Mouse (Mus musculus) heart, embryonic 15.5 days (tissue): ENCODE data around the gene Gm14692. TPM values are rescaled to one million over a fixed set of nuclear protein-coding genes. Genes with fewer than 3 reads are reported as not detected.
"Not testable (repeated sequence)": the region's sequence is repeated elsewhere in the genome, so short reads cannot be mapped to it uniquely, and the experiment has no call there.

ENCODE experiments used
- ATAC-seq: fragments of 200-750 bp; cut with Nextera tagmentation; replicated peaks from 2 replicates; pipeline ENCODE4 v1.8.0; 2017; ENCODE audit warnings: low read depth, moderate TSS enrichment; ENCODE audit not compliant: insufficient number of reproducible peaks, insufficient read depth, low FRiP score
- H3K27ac ChIP-seq: fragments of 300-500 bp; sonication (generic); 2 replicates; pipeline ENCODE4 v1.5.1; 2015; ENCODE audit warnings: mild to moderate bottlenecking, inconsistent platforms
- H3K27me3 ChIP-seq: fragments of 300-500 bp; sonication (generic); 2 replicates; pipeline ENCODE4 v1.6.1; 2015; ENCODE audit warnings: inconsistent platforms
- H3K36me3 ChIP-seq: fragments of 300-500 bp; sonication (generic); 2 replicates; pipeline ENCODE4 v1.6.1; 2015; ENCODE audit warnings: mild to moderate bottlenecking, inconsistent platforms
- H3K4me1 ChIP-seq: fragments of 300-500 bp; sonication (generic); replicated peaks from 2 replicates; pipeline ENCODE4 v1.6.1; 2015; ENCODE audit warnings: inconsistent platforms
- H3K4me2 ChIP-seq: fragments of 300-500 bp; sonication (generic); 2 replicates; pipeline ENCODE4 v1.6.1; 2015; ENCODE audit warnings: inconsistent platforms, mild to moderate bottlenecking, moderate library complexity
- H3K4me3 ChIP-seq: fragments of 300-500 bp; sonication (generic); 2 replicates; pipeline ENCODE4 v1.5.1; 2015; ENCODE audit warnings: mild to moderate bottlenecking, inconsistent platforms
- H3K9ac ChIP-seq: fragments of 300-500 bp; sonication (generic); 2 replicates; pipeline ENCODE4 v1.6.1; 2015; ENCODE audit warnings: mild to moderate bottlenecking, inconsistent platforms
- H3K9me3 ChIP-seq: fragments of 300-500 bp; sonication (generic); replicated peaks from 2 replicates; pipeline ENCODE4 v1.6.1; 2016; ENCODE audit warnings: inconsistent platforms
- WGBS: fragments of 180-500 bp; shearing (Covaris S2); methylation state at CpG from one replicate; pipeline ENCODE4 v1.1.7; 2015; ENCODE audit warnings: mixed read lengths; 5-methylcytosine and 5-hydroxymethylcytosine counted together
- polyA plus RNA-seq: library from polyadenylated mRNA; unstranded; fragments of >200 nt; fragmentation: Nextera tagmentation; extraction: Ambion mirVana; gene quantifications from 2 replicates; pipeline ENCODE4 v1.2.1, GENCODE M21; 2015

Gm14692 gene
- polyA plus RNA-seq = not detected in 2 replicates

- not testable (repeated sequence) for H3K27me3 ChIP-seq, H3K36me3 ChIP-seq, H3K4me3 ChIP-seq, H3K9ac ChIP-seq, H3K9me3 ChIP-seq, ATAC-seq, H3K4me2 ChIP-seq, H3K27ac ChIP-seq, H3K4me1 ChIP-seq
- WGBS = 93% methylated on average over 4 of the region's 10 CpGs
These were observed at the start of gene Gm14692 for GRCm38 (mm10) chrX:67695398-67695797. Gm14692 (plus strand) TSS chrX:67695698.

DNA sequence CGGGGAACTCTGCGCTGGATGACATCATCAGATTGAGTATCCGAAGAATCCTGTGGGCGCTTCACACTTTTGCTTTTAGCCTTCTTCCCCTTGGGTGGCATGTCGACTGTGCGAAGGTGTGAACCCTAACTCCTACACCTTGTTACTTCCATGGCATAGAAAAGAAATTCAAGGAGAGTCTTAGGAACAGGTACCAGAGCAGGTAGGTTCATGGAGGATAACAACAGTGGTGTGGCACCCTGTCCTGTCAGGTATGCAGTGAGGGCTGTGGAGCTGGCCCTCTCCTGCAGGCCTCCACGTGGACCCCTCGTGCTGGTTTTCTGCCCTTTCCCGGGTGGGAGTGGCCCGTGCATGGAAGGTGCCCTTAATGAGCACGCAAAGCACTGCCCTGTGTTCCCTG, 2.0 kb upstream of the Gm14692 start, which contains the start of gene Gm1140:
Gene Gm1140, minus strand, starts transcription at position 101 of the 400 bp plus-strand sequence.
- H3K9me3 ChIP-seq, H3K4me2 ChIP-seq, H3K9ac ChIP-seq, ATAC-seq, H3K27me3 ChIP-seq, H3K36me3 ChIP-seq, H3K4me3 ChIP-seq, H3K4me1 ChIP-seq, H3K27ac ChIP-seq: not testable (repeated sequence)
- WGBS = 94% methylated on average over 5 of the region's 11 CpGs

Other genes with a start within 250 kb of the Gm14692 start
- gene Gm1140, start 2.1 kb upstream of the Gm14692 start, polyA plus RNA-seq = not detected in 2 replicates
- gene 4933436I01Rik, start 225.8 kb downstream of the Gm14692 start, polyA plus RNA-seq = not detected in 2 replicates